Mouse (Mus musculus) spleen, adult 12 weeks (tissue): Measurements from ENCODE around the gene Ddx39.

ENCODE experiments used
- DNase-seq: peaks from one replicate; pipeline ENCODE4 v3.0.0; 2022; ENCODE audit warnings: low spot score

Gene Ddx39

GRCm38 (mm10) chr8:83738949-83739710 lies 24.2 kb downstream of the Ddx39 start:
- DNase-seq: no peak

- peak; percentile 47 for DNase-seq
Measured at GRCm38 (mm10) chr8:83739711-83740468, 24.9 kb downstream of the Ddx39 start.

- no peak for DNase-seq
Measured at GRCm38 (mm10) chr8:83740586-83740975, 25.6 kb downstream of the Ddx39 start.

GRCm38 (mm10) chr8:83740976-83741741 lies 26.2 kb downstream of the Ddx39 start, which contains the start of gene Adgre5:
Gene Adgre5, minus strand, starts transcription at chr8:83741326.
- peak; percentile 52 for DNase-seq

- peak; percentile 37 for DNase-seq
Measured at GRCm38 (mm10) chr8:83741849-83742655, 27.1 kb downstream of the Ddx39 start.

- no peak for DNase-seq
Measured at GRCm38 (mm10) chr8:83742968-83743367, 28.0 kb downstream of the Ddx39 start.

GRCm38 (mm10) chr8:83744070-83744469 lies 29.1 kb downstream of the Ddx39 start:
- no peak for DNase-seq

GRCm38 (mm10) chr8:83747661-83748346 lies 32.8 kb downstream of the Ddx39 start:
- DNase-seq: no peak

- DNase-seq: peak; percentile 67
Measured at GRCm38 (mm10) chr8:83748708-83749107, 33.7 kb downstream of the Ddx39 start.

- no peak for DNase-seq
Measured at GRCm38 (mm10) chr8:83749265-83749664, 34.3 kb downstream of the Ddx39 start.

- DNase-seq: no peak
Measured at GRCm38 (mm10) chr8:83754149-83754548, 39.2 kb downstream of the Ddx39 start.

- DNase-seq: no peak
Measured at GRCm38 (mm10) chr8:83756273-83756672, 41.3 kb downstream of the Ddx39 start.

- DNase-seq: no peak
Measured at GRCm38 (mm10) chr8:83757084-83757607, 42.2 kb downstream of the Ddx39 start.

GRCm38 (mm10) chr8:83758298-83758697 lies 43.3 kb downstream of the Ddx39 start:
- DNase-seq: no peak

- DNase-seq: no peak
Measured at GRCm38 (mm10) chr8:83759231-83759759, 44.3 kb downstream of the Ddx39 start.

GRCm38 (mm10) chr8:83764116-83764515 lies 49.1 kb downstream of the Ddx39 start:
- no peak for DNase-seq

GRCm38 (mm10) chr8:83764717-83765116 lies 49.7 kb downstream of the Ddx39 start:
- DNase-seq: no peak

- DNase-seq: no peak
Measured at GRCm38 (mm10) chr8:83765663-83766062, 50.7 kb downstream of the Ddx39 start.

- DNase-seq: no peak
Measured at GRCm38 (mm10) chr8:83767442-83767841, 52.5 kb downstream of the Ddx39 start.

GRCm38 (mm10) chr8:83768526-83768925 lies 53.5 kb downstream of the Ddx39 start:
- DNase-seq: no peak

GRCm38 (mm10) chr8:83769720-83770119 lies 54.7 kb downstream of the Ddx39 start:
- DNase-seq: no peak
